Mouse (Mus musculus): ENCODE measurements at regions not wholly inside any gene's neighbourhood (a gene's known extent, or its start where the extent isn't known, plus 50 kb on each side); places are given as distances from the start of the nearest gene placed in this dataset.

DNA sequence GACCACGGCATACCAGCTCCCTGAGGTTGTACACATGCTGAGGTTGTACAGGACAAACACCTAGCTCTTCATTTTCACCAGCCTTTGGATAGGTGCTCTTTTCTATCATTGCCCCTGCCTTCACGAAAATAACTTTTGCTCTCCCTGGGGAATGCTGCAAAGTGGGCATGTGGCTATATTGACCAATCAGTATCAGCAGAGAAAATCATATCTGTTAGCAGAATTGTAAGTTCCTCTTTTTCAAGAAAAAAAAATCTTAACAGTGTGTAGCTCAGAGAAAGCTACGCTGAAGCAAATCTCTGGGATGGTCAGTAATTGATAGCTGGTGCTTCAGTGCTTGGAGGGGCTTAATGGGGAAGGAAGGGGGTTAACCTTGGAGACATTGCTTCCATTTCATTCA, 319.6 kb upstream of the 5930422O12Rik start:
- DNase-seq (ENCODE audit: low read depth, low spot score) = no peak
- TF ChIP-seq ZNF384 (IDR thresholded peaks at IDR 0.05; ENCODE audit: low read depth, low read length) (no peak), ZC3H11A (IDR thresholded peaks at IDR 0.05; ENCODE audit: borderline replicate concordance, low read depth, low read length) (no peak), MAFK (IDR thresholded peaks at IDR 0.05; ENCODE audit: insufficient read depth, low read depth, low read length) (no peak), CHD2 (IDR thresholded peaks at IDR 0.05; ENCODE audit: low read depth, low read length) (no peak), HCFC1 (IDR thresholded peaks at IDR 0.05; ENCODE audit: borderline replicate concordance, insufficient read depth, low read length) (no peak)
- no peaks in the 10 kb centered on the region for H3K36me3 ChIP-seq (ENCODE audit: control insufficient read depth, insufficient read depth, low read length, poor library complexity, severe bottlenecking)
- no peaks in the 10 kb centered on the region for H3K9me3 ChIP-seq (ENCODE audit: control insufficient read depth, insufficient read depth, low read depth, low read length)
- no peak overlapping the region for H3K9ac ChIP-seq (ENCODE audit: insufficient read depth, low read depth, low read length, poor library complexity, severe bottlenecking)
- in situ Hi-C loops (cut with MboI; ENCODE audit: low sequenced_read_pairs in 2 of 2, unreplicated experiment in 2 of 2) = no loop called here
- no peak overlapping the region for H3K27ac ChIP-seq (ENCODE audit: insufficient read depth, low read depth, low read length, poor library complexity, severe bottlenecking)
- H3K4me1 ChIP-seq (ENCODE audit: control insufficient read depth in 2 of 2, insufficient read depth in 2 of 2, low read length in 2 of 2, poor library complexity in 1 of 2) = no peaks in the 10 kb centered on the region
- no peak overlapping the region for H3K4me3 ChIP-seq (ENCODE audit: insufficient read depth in 1 of 2, low read depth in 1 of 2, low read length in 2 of 2, poor library complexity in 1 of 2, severe bottlenecking in 1 of 2)

DNA sequence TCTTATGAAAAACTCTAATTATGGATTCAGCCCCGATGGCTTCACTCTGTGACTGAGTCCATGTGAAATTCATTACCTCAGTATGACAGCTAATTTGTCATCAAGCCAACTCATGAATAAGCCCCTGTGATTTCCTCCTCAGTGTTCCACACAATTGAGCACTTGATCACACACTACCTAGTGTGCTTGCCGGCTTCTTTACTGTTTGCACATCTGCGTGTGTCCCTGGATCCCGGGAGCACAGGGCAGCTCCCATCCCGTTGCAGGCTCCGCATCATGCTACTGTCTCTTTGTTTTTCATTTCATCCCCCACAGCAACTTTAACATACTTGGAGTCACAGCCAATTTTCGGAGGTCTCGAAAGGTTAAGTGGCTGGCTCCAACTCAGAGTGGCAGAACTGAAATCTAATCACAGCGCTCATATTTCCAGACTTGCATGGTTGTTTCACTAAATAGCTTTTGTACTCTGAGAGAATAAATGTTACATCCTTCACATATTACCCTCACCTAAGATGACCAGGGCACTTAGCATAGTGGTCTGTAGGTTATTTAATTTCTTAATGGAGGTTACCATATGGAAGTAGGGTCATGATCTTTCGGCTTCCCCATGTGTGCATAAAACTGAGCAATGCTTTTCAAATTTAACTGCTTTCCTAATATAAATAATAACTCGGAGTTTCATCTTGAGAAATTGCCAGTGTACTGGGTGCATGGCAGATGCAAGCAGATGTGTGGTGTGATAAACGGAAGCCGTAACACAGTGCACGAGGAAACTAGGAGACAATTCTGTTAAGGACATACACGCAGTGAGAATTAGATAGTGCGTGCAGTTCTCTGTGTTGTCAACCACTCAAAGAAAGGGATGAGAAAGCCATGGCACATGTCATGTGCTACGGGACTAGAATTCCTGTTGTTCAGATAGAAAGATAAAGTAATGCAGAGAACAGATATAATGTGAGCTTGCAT, 313.0 kb upstream of the 5930422O12Rik start:
- in situ Hi-C loops (cut with MboI; ENCODE audit: low sequenced_read_pairs in 2 of 2, unreplicated experiment in 2 of 2) = no loop called here
- no peaks in the 10 kb centered on the region for H3K9me3 ChIP-seq (ENCODE audit: control insufficient read depth, insufficient read depth, low read depth, low read length)
- H3K27ac ChIP-seq (ENCODE audit: insufficient read depth, low read depth, low read length, poor library complexity, severe bottlenecking) = no peak overlapping the region
- H3K9ac ChIP-seq (ENCODE audit: insufficient read depth, low read depth, low read length, poor library complexity, severe bottlenecking) = no peak overlapping the region
- H3K4me1 ChIP-seq (ENCODE audit: control insufficient read depth in 2 of 2, insufficient read depth in 2 of 2, low read length in 2 of 2, poor library complexity in 1 of 2) = no peaks in the 10 kb centered on the region
- TF ChIP-seq ZNF384 (IDR thresholded peaks at IDR 0.05; ENCODE audit: low read depth, low read length) (no peak), MAFK (IDR thresholded peaks at IDR 0.05; ENCODE audit: insufficient read depth, low read depth, low read length) (no peak), HCFC1 (IDR thresholded peaks at IDR 0.05; ENCODE audit: borderline replicate concordance, insufficient read depth, low read length) (no peak), CHD2 (IDR thresholded peaks at IDR 0.05; ENCODE audit: low read depth, low read length) (no peak), ZC3H11A (IDR thresholded peaks at IDR 0.05; ENCODE audit: borderline replicate concordance, low read depth, low read length) (no peak)
- H3K4me3 ChIP-seq (ENCODE audit: insufficient read depth in 1 of 2, low read depth in 1 of 2, low read length in 2 of 2, poor library complexity in 1 of 2, severe bottlenecking in 1 of 2) = no peak overlapping the region
- no peaks in the 10 kb centered on the region for H3K36me3 ChIP-seq (ENCODE audit: control insufficient read depth, insufficient read depth, low read length, poor library complexity, severe bottlenecking)
- DNase-seq (ENCODE audit: low read depth, low spot score) = no peak

DNA sequence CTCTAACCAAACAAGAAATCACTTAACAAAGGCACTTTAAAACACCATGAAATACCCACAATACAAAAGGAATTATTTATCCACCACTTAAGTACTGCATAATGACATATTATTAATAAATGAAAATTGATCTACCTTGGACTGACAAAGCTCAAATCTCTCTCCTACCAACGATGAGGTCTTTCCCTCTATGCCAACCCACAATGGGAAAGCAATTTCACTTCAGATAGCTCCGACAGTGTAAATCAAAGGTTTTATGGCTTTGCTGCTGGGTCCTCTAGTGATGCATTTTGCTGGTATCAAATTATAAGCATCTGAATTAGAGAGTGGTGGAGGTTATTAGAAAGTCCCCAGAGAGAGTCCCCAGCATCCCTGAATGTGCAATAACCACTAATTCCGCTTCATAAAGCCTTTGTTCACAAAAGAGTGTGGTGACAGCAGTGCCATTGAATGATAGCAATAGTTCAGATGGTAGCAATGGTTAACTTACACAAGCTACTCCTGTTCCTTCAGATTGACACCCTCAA, 305.4 kb upstream of the 5930422O12Rik start:
- Histone ChIP-seq H3K9ac (ENCODE audit: insufficient read depth, low read depth, low read length, poor library complexity, severe bottlenecking) (no peak overlapping the region), H3K4me3 (ENCODE audit: insufficient read depth in 1 of 2, low read depth in 1 of 2, low read length in 2 of 2, poor library complexity in 1 of 2, severe bottlenecking in 1 of 2) (no peak overlapping the region), H3K36me3 (ENCODE audit: control insufficient read depth, insufficient read depth, low read length, poor library complexity, severe bottlenecking) (no peaks in the 10 kb centered on the region), H3K9me3 (ENCODE audit: control insufficient read depth, insufficient read depth, low read depth, low read length) (no peaks in the 10 kb centered on the region), H3K27ac (ENCODE audit: insufficient read depth, low read depth, low read length, poor library complexity, severe bottlenecking) (no peak overlapping the region), H3K4me1 (ENCODE audit: control insufficient read depth in 2 of 2, insufficient read depth in 2 of 2, low read length in 2 of 2, poor library complexity in 1 of 2) (no peaks in the 10 kb centered on the region)
- TF ChIP-seq ZC3H11A (IDR thresholded peaks at IDR 0.05; ENCODE audit: borderline replicate concordance, low read depth, low read length) = no peak
- no peak for TF ChIP-seq CHD2 (IDR thresholded peaks at IDR 0.05; ENCODE audit: low read depth, low read length)
- no peak for TF ChIP-seq HCFC1 (IDR thresholded peaks at IDR 0.05; ENCODE audit: borderline replicate concordance, insufficient read depth, low read length)
- TF ChIP-seq ZNF384 (IDR thresholded peaks at IDR 0.05; ENCODE audit: low read depth, low read length) = no peak
- TF ChIP-seq MAFK (IDR thresholded peaks at IDR 0.05; ENCODE audit: insufficient read depth, low read depth, low read length) = no peak
- no peak for DNase-seq (ENCODE audit: low read depth, low spot score)
- in situ Hi-C loops (cut with MboI; ENCODE audit: low sequenced_read_pairs in 2 of 2, unreplicated experiment in 2 of 2) = no loop called here

DNA sequence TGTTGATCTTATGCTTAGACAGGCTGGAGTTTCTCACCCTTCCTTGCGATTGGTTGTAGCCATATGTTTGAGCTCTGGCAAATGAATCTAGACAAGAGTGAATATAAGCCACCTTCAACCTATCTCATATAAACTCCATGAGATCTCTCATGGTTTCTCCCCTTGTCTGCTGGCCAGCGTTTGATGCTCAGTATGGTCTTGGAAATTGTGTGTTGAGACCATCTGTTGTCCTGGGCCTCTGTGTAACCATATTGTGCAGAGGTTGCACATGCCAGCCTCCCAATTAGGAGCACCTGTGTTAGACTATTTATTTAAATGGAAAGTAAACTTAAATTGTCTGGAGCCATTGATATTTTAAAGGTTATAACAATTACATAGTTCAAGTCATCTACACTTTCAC, 301.5 kb upstream of the 5930422O12Rik start:
- in situ Hi-C loops (cut with MboI; ENCODE audit: low sequenced_read_pairs in 2 of 2, unreplicated experiment in 2 of 2) = no loop called here
- no peak overlapping the region for H3K9ac ChIP-seq (ENCODE audit: insufficient read depth, low read depth, low read length, poor library complexity, severe bottlenecking)
- H3K4me3 ChIP-seq (ENCODE audit: insufficient read depth in 1 of 2, low read depth in 1 of 2, low read length in 2 of 2, poor library complexity in 1 of 2, severe bottlenecking in 1 of 2) = no peak overlapping the region
- no peak overlapping the region for H3K27ac ChIP-seq (ENCODE audit: insufficient read depth, low read depth, low read length, poor library complexity, severe bottlenecking)
- TF ChIP-seq ZC3H11A (IDR thresholded peaks at IDR 0.05; ENCODE audit: borderline replicate concordance, low read depth, low read length) (no peak), CHD2 (IDR thresholded peaks at IDR 0.05; ENCODE audit: low read depth, low read length) (no peak), ZNF384 (IDR thresholded peaks at IDR 0.05; ENCODE audit: low read depth, low read length) (no peak), MAFK (IDR thresholded peaks at IDR 0.05; ENCODE audit: insufficient read depth, low read depth, low read length) (no peak), HCFC1 (IDR thresholded peaks at IDR 0.05; ENCODE audit: borderline replicate concordance, insufficient read depth, low read length) (no peak)
- H3K36me3 ChIP-seq (ENCODE audit: control insufficient read depth, insufficient read depth, low read length, poor library complexity, severe bottlenecking) = no peaks in the 10 kb centered on the region
- H3K9me3 ChIP-seq (ENCODE audit: control insufficient read depth, insufficient read depth, low read depth, low read length) = no peaks in the 10 kb centered on the region
- DNase-seq (ENCODE audit: low read depth, low spot score) = no peak
- H3K4me1 ChIP-seq (ENCODE audit: control insufficient read depth in 2 of 2, insufficient read depth in 2 of 2, low read length in 2 of 2, poor library complexity in 1 of 2) = no peaks in the 10 kb centered on the region

All from ES-E14 (cell line).